Comparison of ENCODE assay signal across 18 mouse cellular contexts in the genomic region with DNA sequence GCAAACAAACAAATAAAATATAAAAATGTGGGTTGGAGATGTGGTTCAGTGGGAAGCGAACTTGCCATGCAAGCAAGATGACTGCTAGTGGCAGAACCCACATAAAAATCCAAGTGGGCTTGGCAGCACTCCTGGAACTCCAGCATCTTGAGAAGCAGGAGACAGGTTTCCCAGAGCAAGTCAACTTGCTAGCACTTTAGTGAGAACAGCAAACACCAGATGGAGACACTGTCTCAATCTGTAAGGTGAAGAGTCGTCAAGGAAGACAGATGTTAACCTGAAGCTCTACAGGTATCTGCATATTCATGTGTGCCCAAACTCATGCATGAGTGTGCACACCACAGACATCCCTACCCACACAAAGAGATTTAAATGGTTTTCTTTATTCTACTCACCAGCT. TPM values are rescaled to one million over a fixed set of nuclear protein-coding genes. Genes with fewer than 3 reads are reported as not detected.
DNase-seq lines count a peak whose midpoint lies in the region.
"Had no signal": no experiment of that assay in that cellular context is flagged by ENCODE, and none has a peak within 500 bp of the region (broad histone marks: within the 10 kb centered on the region; RNA-seq: fewer than 3 reads in every experiment).

No protein-coding gene starts in this region.

- intact Hi-C loops in left cerebral cortex, postnatal 4 days (cut with DNase I) = no loop called here

- DNase-seq in frontal cortex, adult 2 months (ENCODE audit: extremely low spot score in 1 of 2, low spot score in 1 of 2) = peak; percentile 46 to 55
- DNase-seq in frontal cortex, postnatal 10 days (ENCODE audit: low spot score in 2 of 2) = no peak
- DNase-seq in left cerebral cortex, adult 9 months (ENCODE audit: low spot score in 2 of 2) = peak; percentile 23 to 45
- DNase-seq in left cerebral cortex, postnatal 4 days = no peak
- DNase-seq in right cerebral cortex, adult 2 months (ENCODE audit: low spot score in 2 of 2) = peak; percentile 13 to 34
- peak; percentile 42 for DNase-seq in telencephalon, adult 2 months (ENCODE audit: low read depth, low spot score)
- no peak for DNase-seq in yolk sac, embryonic 10.5 days (ENCODE audit: low spot score)
- no peak for DNase-seq in thymus, postnatal 4 days
- DNase-seq: adrenal gland, postnatal 36 days; cerebellum, adult 11 months; cerebellum, postnatal 10 days; gastrocnemius, postnatal 10 days; kidney, adult 8-10 months; kidney, postnatal 10 days; lung, adult 2 months; lung, postnatal 14 days; thymus, adult 2 months had no signal

RNA-seq across cellular contexts. Expression of a gene that starts 35.6 kb away (rescaled TPM):
- polyA plus RNA-seq in frontal cortex, adult 2 months (2012; rRNA removed) = 14.4 and 15.6 TPM in 2 replicates
- total RNA-seq in left cerebral cortex, postnatal 4 days (2021) = 10 to 100 TPM; 21.6 to 23.5 TPM

RNA-seq across cellular contexts. Expression of a gene that starts 42.7 kb away (rescaled TPM):
- 9.6 and 10.5 TPM in 2 replicates for polyA plus RNA-seq in frontal cortex, adult 2 months (2012; rRNA removed)
- 10 to 100 TPM in 1 of 2 experiments, 1 to 10 TPM in 1; 8.8 to 10.6 TPM for total RNA-seq in left cerebral cortex, postnatal 4 days (2021)
- total RNA-seq: hematopoietic stem cell, adult 5-6 weeks had no signal

RNA-seq across cellular contexts. Expression of a gene that starts 58.1 kb away (rescaled TPM):
- 17.7 and 19.2 TPM in 2 replicates for polyA plus RNA-seq in frontal cortex, adult 2 months (2012; rRNA removed)
- 10 to 100 TPM; 17.4 to 17.7 TPM for total RNA-seq in left cerebral cortex, postnatal 4 days (2021)

Comparison
In these comparisons a context has a peak if more than half of its experiments do, and no peak if none do; other contexts are left out.
1. DNase-seq: peak in frontal cortex, adult 2 months (2 of 2), left cerebral cortex, adult 9 months (2 of 2), right cerebral cortex, adult 2 months (2 of 2) and telencephalon, adult 2 months (single experiment); none in frontal cortex, postnatal 10 days (0 of 2), left cerebral cortex, postnatal 4 days (single experiment), yolk sac, embryonic 10.5 days (single experiment) and thymus, postnatal 4 days (single experiment).